Mouse (Mus musculus) frontal cortex, adult 2 months (tissue): ENCODE measurements around the gene Slc6a12. TPM values are rescaled to one million over a fixed set of nuclear protein-coding genes. Genes with fewer than 3 reads are reported as not detected.

Experiments
- DNase-seq, 2 experiments: peaks; one replicate each; pipeline ENCODE4 v3.0.0; 2022; ENCODE audit warnings: low spot score in 1 of 2; ENCODE audit errors: extremely low spot score in 1 of 2
- polyA plus RNA-seq: library from polyadenylated mRNA; depleted of rRNA; stranded (reverse); fragments of >200 nt; gene quantifications from 2 replicates; pipeline ENCODE4 v1.2.3, GENCODE M21; 2012; rRNA removed

The Slc6a12 gene
- polyA plus RNA-seq, 1 experiment = 3.5 TPM

- no peak for DNase-seq
Measured at GRCm38 (mm10) chr6:121405311-121405710, 62.4 kb downstream of the Slc6a12 start.

GRCm38 (mm10) chr6:121407571-121408011 is 64.7 kb downstream of the Slc6a12 start:
- DNase-seq = no peak

- no peak for DNase-seq
Measured at GRCm38 (mm10) chr6:121412558-121413297, 69.9 kb downstream of the Slc6a12 start.

Other genes starting within 250 kb of the Slc6a12 start
- 63.6 and 64.3 TPM in 2 replicates for gene Mical3, start 212.1 kb upstream of the Slc6a12 start, polyA plus RNA-seq
- gene Pex26, start 159.4 kb upstream of the Slc6a12 start, polyA plus RNA-seq = 13.7 and 14.0 TPM in 2 replicates
- gene Tuba8, start 132.4 kb upstream of the Slc6a12 start, polyA plus RNA-seq = 15.4 and 21.0 TPM in 2 replicates
- 2.7 and 3.4 TPM in 2 replicates for gene Usp18, start 97.2 kb upstream of the Slc6a12 start, polyA plus RNA-seq
- gene Slc6a13, start 42.8 kb upstream of the Slc6a12 start, polyA plus RNA-seq = 12.3 and 17.9 TPM in 2 replicates
- gene Iqsec3, start 130.6 kb downstream of the Slc6a12 start, polyA plus RNA-seq = 105 and 107 TPM in 2 replicates